Mouse (Mus musculus) kidney, adult 9 months (tissue): ENCODE data around the gene Prkcq.
A peak's percentile ranks its signal among the peaks of the same experiment; 100 is the strongest.
"Not testable (repeated sequence)": the region's sequence is repeated elsewhere in the genome, so short reads cannot be mapped to it uniquely, and the experiment has no call there.

ENCODE experiments used
- DNase-seq: peaks from one replicate; pipeline ENCODE4 v3.0.0; 2022

Gene Prkcq

GRCm38 (mm10) chr2:11298811-11299210, 126.9 kb downstream of the Prkcq start:
- no peak for DNase-seq

- DNase-seq, result no peak
Measured at GRCm38 (mm10) chr2:11299366-11299765, 127.5 kb downstream of the Prkcq start.

DNA sequence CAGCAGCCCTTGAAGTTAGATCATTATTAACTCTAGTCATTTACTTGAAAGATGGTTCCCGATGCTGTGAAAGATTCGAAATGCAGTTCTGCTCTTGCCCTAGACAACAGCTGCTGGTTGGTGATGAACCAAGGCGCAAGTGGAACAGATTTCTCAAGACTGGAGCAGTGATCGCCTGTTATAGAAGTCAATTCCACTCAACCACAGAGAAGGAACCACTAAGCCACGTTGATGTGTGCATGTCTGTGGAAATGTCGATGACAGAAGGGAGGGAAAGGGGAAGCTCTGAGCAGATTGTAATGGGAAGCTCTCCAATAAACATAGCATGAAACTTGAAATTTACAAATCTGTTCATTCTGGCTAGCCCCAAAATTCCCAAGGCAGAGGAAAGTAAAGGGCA, 128.5 kb downstream of the Prkcq start:
- DNase-seq, result no peak

DNA sequence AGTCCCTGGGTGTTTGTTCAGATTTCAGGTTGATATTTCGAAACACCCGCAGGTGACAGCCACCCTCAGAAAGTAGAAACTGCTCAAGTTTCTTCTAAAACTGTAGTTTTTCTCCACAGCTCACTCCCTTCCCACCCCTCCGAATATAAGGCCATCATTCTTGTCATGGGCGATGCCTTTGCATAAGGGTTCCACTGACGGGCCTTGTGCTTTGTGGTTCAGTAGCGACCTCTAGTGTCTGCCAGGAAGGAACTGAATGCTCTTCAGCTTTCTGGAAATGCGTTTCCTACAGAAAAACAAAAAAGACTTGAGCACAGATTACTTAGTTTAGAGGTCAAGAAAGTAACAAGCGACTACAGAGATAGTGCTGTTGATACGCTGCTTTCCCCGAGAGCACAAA, 148.3 kb downstream of the Prkcq start:
- DNase-seq, result peak; percentile 32

DNA sequence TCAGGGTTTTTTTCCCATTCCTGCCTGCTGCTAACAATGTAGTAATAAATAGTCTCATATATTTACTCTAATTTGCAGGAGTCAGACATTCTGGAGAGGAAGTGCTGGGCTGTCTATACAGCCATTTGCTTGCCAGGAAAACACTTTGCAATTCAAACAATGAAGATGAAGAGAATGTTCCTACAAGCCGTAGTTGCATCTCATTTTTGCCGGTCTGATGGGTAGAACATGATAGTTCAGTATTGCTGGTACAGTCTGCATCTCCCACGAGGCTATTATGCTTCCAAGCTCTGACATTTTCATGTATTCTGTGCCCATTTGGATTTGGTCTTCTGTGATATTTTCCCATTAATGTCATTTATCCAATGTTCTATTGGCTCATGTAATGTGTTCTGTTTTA, 150.5 kb downstream of the Prkcq start:
- DNase-seq, result no peak

DNA sequence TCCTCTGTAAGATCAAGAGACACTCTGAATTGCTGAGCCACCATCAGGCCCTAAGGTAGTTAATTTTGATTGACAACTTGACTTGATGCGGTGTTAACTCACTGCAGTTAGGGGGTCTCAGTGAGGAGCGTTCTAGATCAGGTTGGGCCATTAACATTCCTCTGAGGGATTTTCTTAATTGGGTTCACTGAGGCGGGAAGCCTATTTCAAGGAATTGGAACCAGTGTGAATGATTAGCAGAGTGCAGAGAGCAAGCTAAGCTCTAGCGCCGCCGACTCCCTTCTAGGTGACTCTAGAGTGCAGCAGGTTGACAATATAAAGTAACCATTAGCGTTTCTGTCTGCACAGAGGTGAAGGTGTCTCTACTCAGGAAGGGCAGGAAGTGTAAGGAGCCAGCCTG, 155.4 kb downstream of the Prkcq start:
- DNase-seq, result peak; percentile 62

- DNase-seq, result peak; percentile 35
Measured at GRCm38 (mm10) chr2:11329407-11330224, 157.7 kb downstream of the Prkcq start.

DNA sequence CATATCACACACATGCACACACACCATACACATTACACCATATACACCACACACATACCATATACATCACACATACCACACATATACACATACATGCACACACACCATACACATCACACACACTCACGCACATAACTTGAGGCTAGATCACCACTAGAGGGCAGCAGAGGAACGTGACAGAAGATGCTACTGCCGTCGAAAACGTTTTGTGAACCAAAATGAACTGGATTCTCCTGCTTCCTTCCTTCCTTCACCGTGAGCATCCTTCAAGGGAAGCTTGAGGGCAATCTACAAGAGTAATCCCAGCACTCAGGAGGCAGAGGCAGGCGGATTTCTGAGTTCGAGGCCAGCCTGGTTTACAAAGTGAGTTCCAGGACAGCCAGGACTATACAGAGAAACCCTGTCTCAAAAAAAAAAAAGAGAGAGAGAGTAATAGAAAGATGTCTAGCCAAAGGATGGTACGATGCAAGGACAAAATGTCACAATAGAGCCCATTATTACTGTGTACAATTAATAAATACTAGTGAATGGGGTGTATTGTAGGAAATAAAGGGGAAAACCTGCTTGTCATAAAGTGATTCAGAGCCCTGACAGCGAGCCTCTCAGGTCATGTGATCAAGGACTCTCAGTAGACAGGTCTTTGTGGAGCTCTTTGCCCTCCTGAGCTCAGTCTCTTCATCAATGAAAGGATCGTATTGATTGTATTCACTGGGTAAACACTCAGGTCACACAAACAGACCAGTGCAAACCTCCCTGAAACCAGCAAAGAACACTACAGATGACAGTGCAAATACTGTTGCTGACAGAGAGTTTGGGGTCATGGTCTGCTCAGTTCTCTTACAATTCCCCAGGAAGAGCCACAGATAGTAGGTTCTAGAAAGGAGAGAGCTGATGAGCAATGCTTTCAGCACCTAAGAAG, 159.9 kb downstream of the Prkcq start:
- peak; percentile 79 for DNase-seq

- DNase-seq, result no peak
Measured at GRCm38 (mm10) chr2:11332469-11332868, 160.6 kb downstream of the Prkcq start.

DNA sequence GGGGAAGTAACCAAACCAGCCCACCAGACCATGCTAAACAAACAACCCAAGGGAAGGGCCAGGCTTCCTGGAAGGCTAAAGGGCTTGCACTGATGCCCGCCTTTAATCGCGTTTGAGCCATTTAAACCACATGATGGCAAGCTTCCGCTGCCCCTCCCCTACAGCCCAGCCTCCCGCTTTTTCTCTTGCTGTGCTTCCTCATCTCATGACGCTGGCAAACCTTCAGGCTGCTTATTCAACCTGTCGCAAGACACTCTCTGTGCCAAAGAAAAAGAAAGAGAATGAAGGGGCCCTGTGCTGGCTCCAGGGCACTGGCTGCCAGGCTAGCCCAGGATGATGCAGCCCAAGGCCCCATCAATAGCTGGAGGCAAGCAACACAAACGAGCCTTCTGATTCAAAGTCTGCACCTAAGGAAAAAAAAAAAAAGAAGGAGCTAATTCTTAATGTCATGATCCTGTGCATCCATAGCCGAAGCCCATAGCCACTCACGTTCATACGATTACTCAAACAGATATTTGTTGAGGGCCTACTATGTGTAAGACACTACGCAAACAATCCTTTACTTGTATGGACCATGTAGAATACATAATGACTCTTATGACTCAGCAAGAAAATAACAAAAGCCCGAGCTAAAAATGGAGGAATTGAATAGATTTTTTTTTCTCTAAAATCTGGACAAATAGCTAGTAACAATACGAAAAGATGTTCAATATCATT, 161.6 kb downstream of the Prkcq start:
- DNase-seq, result peak; percentile 29

DNA sequence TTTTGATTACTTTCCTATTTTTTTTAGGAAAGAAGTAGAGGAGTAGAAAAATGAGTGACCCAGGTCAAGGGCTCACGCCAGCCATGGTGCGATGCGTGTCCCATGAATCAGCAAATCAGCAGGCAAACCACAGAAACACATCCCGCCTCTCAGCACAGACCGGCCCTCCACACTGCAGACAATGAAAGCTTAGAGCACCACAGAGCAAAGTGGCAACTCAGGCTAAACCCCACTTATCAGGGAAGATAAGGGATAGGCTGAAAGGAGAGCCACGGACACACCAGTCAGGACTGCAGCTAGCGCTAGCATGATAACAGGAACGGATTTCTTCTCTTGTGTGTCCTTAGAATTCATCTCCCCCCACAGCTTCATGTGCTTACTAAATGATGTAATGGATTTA, 164.4 kb downstream of the Prkcq start:
- no peak for DNase-seq

DNA sequence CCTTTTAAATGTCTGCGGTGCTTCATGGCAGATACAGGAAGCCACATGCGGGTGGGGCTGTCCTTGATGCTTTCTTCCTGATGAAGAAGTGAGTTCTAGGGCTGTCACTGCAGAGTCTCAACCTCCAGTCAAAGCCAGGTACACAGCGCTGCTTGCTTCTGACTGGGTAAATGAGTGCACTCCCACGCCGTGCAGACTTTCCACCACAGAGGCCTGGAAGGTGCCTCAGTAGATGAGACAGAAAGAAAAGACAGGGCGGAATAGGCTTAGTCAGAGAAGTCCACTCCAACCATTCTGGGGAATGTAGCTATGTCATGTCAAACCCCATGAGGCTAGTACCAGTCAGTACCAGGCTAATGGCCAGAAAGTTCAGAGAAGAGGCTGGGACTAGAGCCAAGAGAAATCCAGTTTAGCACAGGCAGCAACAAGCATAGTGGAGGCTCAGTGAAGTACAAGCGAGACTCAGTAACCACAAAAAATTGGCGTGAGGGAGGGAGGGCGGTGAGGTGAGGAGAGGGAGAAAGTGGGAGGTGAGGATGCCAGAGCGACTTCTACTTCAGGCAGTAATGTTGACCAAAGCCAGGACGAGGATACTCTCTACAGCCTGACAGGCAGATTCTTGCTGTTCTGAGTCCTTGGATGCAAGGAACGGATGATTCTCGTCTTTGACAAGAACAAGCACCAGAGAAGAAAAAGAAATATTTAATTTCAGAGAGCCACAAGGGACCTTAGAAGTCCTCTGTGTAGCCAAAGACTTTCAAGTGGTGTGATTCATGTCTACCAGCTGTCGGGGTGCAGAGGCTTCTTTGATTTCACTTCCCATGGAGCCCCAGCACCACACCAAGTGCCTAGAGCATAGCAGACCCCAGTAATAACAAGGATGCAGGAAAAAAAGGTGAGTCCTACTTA, 167.3 kb downstream of the Prkcq start:
- peak; percentile 71 for DNase-seq

- no peak for DNase-seq
Measured at GRCm38 (mm10) chr2:11344691-11345090, 172.8 kb downstream of the Prkcq start.

GRCm38 (mm10) chr2:11346419-11346818, 174.5 kb downstream of the Prkcq start:
- not testable (repeated sequence) for DNase-seq

DNA sequence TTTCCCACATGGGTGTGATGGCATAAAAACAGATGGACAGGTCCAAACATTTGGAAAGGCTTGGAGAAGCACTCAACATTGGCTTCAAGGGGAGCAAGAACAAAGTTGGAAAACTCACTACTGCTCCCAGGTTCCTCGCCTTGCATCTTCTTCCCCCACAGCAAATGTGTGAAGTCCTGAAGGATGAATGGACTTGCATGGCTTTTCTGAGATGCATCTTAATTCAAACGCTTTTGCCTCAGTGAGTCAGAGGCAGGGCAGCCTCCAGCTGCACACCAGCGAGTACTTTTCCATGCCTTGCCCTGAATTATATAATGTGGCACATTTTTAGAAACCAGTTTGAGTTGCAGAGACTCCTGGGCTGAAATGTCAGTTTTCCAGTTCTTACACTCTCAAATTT, 175.9 kb downstream of the Prkcq start:
- DNase-seq, result no peak
